Mouse (Mus musculus) thymus, adult 2 months (tissue): ENCODE data around the gene 5530401A14Rik. TPM values are rescaled to one million over a fixed set of nuclear protein-coding genes. Genes with fewer than 3 reads are reported as not detected.

ENCODE experiments used
- DNase-seq: peaks from one replicate; pipeline ENCODE4 v3.0.0; 2021
- H3K27ac ChIP-seq: fragments of 200-500 bp; 2 replicates; pipeline ENCODE4 v1.5.1; 2012; ENCODE audit warnings: low read length, control low read depth; ENCODE audit not compliant: control insufficient read depth, insufficient read depth
- H3K27me3 ChIP-seq: fragments of 200-500 bp; 2 replicates; pipeline ENCODE4 v1.6.1; 2012; ENCODE audit warnings: mild to moderate bottlenecking, low read length, moderate library complexity, mixed read lengths; ENCODE audit not compliant: control insufficient read depth, insufficient read depth
- H3K36me3 ChIP-seq: fragments of 200-500 bp; 2 replicates; pipeline ENCODE4 v1.6.1; 2012; ENCODE audit warnings: mild to moderate bottlenecking, low read length, moderate library complexity; ENCODE audit not compliant: control insufficient read depth, insufficient read depth
- H3K4me1 ChIP-seq: fragments of 200-500 bp; replicated peaks from 2 replicates; pipeline ENCODE4 v1.6.1; 2012; ENCODE audit warnings: low read length; ENCODE audit not compliant: control insufficient read depth, insufficient read depth
- H3K4me3 ChIP-seq: fragments of 200-500 bp; 2 replicates; pipeline ENCODE4 v1.5.1; 2012; ENCODE audit warnings: mild to moderate bottlenecking, low read length, control low read depth, moderate library complexity; ENCODE audit not compliant: control insufficient read depth, insufficient read depth
- CTCF ChIP-seq: fragments of 200-500 bp; IDR thresholded peaks from 2 replicates; pipeline ENCODE4 v1.5.1; 2012; ENCODE audit warnings: mild to moderate bottlenecking, control low read depth, low read length, moderate library complexity, borderline replicate concordance; ENCODE audit not compliant: control insufficient read depth, poor library complexity, insufficient read depth; ENCODE audit errors: extremely low read depth
- POLR2A ChIP-seq: fragments of 200-500 bp; IDR thresholded peaks from 2 replicates; pipeline ENCODE4 v1.6.1; 2012; ENCODE audit warnings: mild to moderate bottlenecking, low read length, control low read depth, moderate library complexity; ENCODE audit not compliant: control insufficient read depth, poor library complexity, insufficient read depth; ENCODE audit errors: extremely low read depth
- WGBS: fragments of 180-500 bp; shearing (Covaris S2); methylation state at CpG from one replicate; pipeline ENCODE4 v1.1.7; 2018; 5-methylcytosine and 5-hydroxymethylcytosine counted together
- polyA plus RNA-seq: library from polyadenylated mRNA; depleted of rRNA; stranded (reverse); fragments of >200 nt; gene quantifications from 2 replicates; pipeline ENCODE4 v1.2.3, GENCODE M21; 2012; rRNA removed

The 5530401A14Rik gene
- polyA plus RNA-seq, 1 experiment: not detected

DNA sequence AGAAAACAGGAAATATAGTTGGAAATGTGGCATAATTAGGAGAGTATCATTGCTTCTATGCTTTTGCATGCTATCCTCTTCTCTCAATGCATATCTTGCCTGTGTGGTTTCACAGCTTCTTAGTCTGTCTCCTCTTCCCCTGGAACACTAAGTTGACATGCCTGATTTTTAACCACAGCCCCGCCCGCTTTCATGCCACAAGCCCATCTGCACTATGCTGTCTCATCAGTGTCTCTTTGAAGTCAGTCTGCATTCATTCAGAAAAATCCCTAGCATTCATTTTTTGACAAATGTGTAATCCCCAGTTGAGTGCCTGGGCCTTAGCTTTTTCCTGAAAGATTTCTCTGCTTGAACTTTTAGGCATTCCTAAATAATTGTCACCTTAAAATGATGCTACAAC lies 62.6 kb downstream of the 5530401A14Rik start:
- Histone ChIP-seq H3K4me3 (no peak overlapping the region), H3K27ac (no peak overlapping the region), H3K27me3 (no peaks in the 10 kb centered on the region), H3K36me3 (no peaks in the 10 kb centered on the region), H3K4me1 (no peaks in the 10 kb centered on the region)
- TF ChIP-seq CTCF: no peak
- TF ChIP-seq POLR2A: no peak
- WGBS: 7% methylated on average over 2 of the region's 2 CpGs
- DNase-seq: peak; percentile 2

DNA sequence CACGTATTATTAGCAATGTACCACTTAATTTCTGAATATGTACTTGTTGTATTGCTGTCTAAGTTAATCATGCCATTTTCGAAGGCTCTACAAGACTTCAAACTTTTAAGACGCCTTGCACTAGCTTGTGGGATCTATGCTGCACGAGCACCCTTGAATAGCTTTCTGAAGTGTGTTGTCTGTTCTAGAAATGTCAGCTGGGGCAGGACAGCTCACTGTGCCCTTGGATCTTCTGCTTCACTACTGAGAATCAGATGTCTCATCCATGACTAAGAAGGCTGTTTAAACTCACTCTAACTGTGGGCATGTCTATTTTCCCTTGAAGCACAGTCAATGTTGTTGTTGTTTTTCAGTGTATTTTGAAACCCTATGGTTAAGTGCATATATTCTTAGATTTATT lies 63.2 kb downstream of the 5530401A14Rik start:
- TF ChIP-seq CTCF (no peak), POLR2A (no peak)
- H3K27ac ChIP-seq: no peak overlapping the region
- DNase-seq: no peak
- WGBS: 85% methylated on average over 4 of the region's 4 CpGs
- H3K4me1 ChIP-seq: no peaks in the 10 kb centered on the region
- H3K27me3 ChIP-seq: no peaks in the 10 kb centered on the region
- H3K4me3 ChIP-seq: no peak overlapping the region
- H3K36me3 ChIP-seq: no peaks in the 10 kb centered on the region

DNA sequence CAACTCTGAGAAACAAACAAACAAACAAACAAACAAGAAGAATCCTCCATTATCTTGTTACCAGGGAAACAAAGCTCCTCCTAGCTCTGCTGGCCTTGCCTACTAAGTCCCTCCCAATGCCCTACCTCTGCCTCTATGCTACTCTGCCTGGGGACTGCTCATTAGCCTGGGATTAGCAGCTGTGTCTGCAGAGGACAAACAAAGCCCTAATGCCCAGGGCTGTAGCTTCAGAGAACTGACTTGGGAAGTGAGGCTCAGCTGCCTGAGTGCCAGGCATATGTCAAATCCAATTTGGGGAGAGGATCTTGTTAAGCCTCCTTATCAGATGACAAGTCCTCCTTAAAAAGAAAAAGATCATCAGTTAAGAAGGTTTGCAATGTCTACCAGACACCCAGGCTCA lies 65.9 kb downstream of the 5530401A14Rik start:
- no peak for TF ChIP-seq POLR2A
- H3K36me3 ChIP-seq: no peaks in the 10 kb centered on the region

DNA sequence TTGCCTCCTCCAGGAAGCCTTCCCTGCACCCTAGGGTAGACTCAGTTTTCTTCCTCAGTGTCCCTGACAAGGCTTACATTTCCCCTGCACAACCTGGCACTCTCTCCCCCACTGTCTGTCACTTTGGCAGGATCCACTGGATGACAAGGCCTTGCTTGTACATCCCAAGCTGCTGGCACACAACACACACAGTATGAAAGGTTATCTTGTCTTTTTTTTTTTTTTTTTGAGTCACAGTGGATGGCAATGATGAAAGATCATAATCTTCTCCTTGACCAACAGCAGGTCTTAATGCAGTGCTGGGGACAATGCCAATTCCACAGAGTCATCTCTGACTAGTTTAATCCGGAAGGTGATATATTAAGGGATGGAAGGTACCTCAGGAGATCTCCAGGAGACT lies 77.0 kb downstream of the 5530401A14Rik start:
- Histone ChIP-seq H3K27ac (no peak overlapping the region), H3K4me1 (no peaks in the 10 kb centered on the region), H3K27me3 (no peaks in the 10 kb centered on the region), H3K36me3 (no peaks in the 10 kb centered on the region), H3K4me3 (no peak overlapping the region)
- 91% methylated on average over 1 of the region's 1 CpGs for WGBS
- DNase-seq: no peak
- TF ChIP-seq POLR2A: no peak
- no peak for TF ChIP-seq CTCF

More for the DNA sequence above, 65.9 kb downstream of the 5530401A14Rik start:
- DNase-seq: no peak
- H3K4me3 ChIP-seq: no peak overlapping the region
- H3K4me1 ChIP-seq: no peaks in the 10 kb centered on the region
- H3K27me3 ChIP-seq: no peaks in the 10 kb centered on the region
- H3K27ac ChIP-seq: no peak overlapping the region

DNA sequence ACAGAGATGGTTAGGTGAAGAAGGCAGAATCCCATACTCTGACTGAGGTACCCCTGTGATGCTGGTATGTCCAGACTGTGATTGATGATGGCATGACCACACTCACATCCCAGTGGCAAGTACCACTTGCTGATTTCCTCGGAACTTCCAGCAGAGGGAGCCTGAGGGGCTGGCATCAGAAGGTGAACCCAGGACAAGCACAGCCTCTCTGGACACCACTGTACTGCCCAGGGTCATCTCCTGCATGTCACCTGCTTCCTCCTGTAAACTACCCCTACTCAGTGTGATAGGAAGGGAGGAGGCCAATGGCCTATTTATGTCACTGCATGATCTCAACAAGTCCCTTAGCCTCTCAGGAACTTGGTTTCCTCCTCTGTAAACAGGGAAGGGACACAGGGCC lies 80.5 kb downstream of the 5530401A14Rik start:
- Histone ChIP-seq H3K27me3 (no peaks in the 10 kb centered on the region), H3K36me3 (no peaks in the 10 kb centered on the region), H3K4me3 (no peak overlapping the region), H3K4me1 (no peaks in the 10 kb centered on the region), H3K27ac (no peak overlapping the region)
- no peak for DNase-seq
- 15% methylated on average over 1 of the region's 1 CpGs for WGBS
- TF ChIP-seq POLR2A (no peak), CTCF (no peak)

DNA sequence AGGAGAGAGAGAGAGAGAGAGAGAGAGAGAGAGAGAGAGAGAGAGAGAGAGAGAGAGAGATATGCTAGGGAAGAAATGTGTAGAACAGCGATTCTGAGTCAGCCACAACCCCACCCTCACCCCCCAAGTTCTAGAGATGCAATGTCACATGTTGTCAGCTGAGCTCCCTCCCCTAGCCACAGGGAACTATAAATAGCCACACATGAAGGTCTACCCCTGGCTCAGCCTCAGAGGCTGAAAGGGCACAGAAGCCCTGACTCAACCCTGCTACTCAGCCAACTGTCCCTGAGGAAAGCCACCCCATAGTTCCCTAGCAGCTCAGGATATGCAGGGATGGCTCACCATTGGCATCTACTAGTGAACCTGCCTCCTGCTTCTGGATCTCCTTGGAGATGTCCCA lies 81.7 kb downstream of the 5530401A14Rik start:
- no peaks in the 10 kb centered on the region for H3K36me3 ChIP-seq
- no peak overlapping the region for H3K4me3 ChIP-seq
- no peak for TF ChIP-seq CTCF
- no peak for TF ChIP-seq POLR2A
- H3K4me1 ChIP-seq: no peaks in the 10 kb centered on the region
- no peak for DNase-seq
- H3K27ac ChIP-seq: no peak overlapping the region
- WGBS: 0% methylated on average over 1 of the region's 1 CpGs
- no peaks in the 10 kb centered on the region for H3K27me3 ChIP-seq

Other genes with a start within 250 kb of the 5530401A14Rik start
- gene Asic2, start 107.8 kb downstream of the 5530401A14Rik start, polyA plus RNA-seq: 0.08 and 0.10 TPM in 2 replicates
- 3.7 and 4.3 TPM in 2 replicates for gene Ccl2, start 174.9 kb downstream of the 5530401A14Rik start, polyA plus RNA-seq
- not detected in 2 replicates for gene Gm17268, start 177.9 kb downstream of the 5530401A14Rik start, polyA plus RNA-seq
- 0.59 and 0.81 TPM in 2 replicates for gene Ccl7, start 185.0 kb downstream of the 5530401A14Rik start, polyA plus RNA-seq
- gene Ccl11, start 197.2 kb downstream of the 5530401A14Rik start, polyA plus RNA-seq: 19.3 and 30.1 TPM in 2 replicates
- gene Ccl12, start 241.2 kb downstream of the 5530401A14Rik start, polyA plus RNA-seq: 5.4 and 10.5 TPM in 2 replicates